Mouse (Mus musculus) liver, adult 2 months (tissue): Measurements from ENCODE around the gene Parm1.

ENCODE experiments used
- CTCF ChIP-seq: fragments of 200-500 bp; IDR thresholded peaks from 2 replicates; pipeline ENCODE4 v1.5.1; 2011; ENCODE audit warnings: low read depth, low read length, control low read depth
- POLR2A ChIP-seq: fragments of 200-500 bp; IDR thresholded peaks from 2 replicates; pipeline ENCODE4 v1.6.1; 2011; ENCODE audit warnings: low read length, control low read depth; ENCODE audit not compliant: insufficient read depth; ENCODE audit errors: extremely low read depth

- TF ChIP-seq POLR2A (no peak), CTCF (no peak)
Measured at GRCm38 (mm10) chr5:91586206-91586605, 68.8 kb downstream of the Parm1 start.
